Mouse (Mus musculus) left cerebral cortex, adult 11 months (tissue): ENCODE results near the gene Eif6.
"Not testable (repeated sequence)": the region's sequence is repeated elsewhere in the genome, so short reads cannot be mapped to it uniquely, and the experiment has no call there.

Source experiments
- DNase-seq: peaks from one replicate; pipeline ENCODE4 v3.0.0; 2022; ENCODE audit warnings: low spot score

Eif6 gene

DNA sequence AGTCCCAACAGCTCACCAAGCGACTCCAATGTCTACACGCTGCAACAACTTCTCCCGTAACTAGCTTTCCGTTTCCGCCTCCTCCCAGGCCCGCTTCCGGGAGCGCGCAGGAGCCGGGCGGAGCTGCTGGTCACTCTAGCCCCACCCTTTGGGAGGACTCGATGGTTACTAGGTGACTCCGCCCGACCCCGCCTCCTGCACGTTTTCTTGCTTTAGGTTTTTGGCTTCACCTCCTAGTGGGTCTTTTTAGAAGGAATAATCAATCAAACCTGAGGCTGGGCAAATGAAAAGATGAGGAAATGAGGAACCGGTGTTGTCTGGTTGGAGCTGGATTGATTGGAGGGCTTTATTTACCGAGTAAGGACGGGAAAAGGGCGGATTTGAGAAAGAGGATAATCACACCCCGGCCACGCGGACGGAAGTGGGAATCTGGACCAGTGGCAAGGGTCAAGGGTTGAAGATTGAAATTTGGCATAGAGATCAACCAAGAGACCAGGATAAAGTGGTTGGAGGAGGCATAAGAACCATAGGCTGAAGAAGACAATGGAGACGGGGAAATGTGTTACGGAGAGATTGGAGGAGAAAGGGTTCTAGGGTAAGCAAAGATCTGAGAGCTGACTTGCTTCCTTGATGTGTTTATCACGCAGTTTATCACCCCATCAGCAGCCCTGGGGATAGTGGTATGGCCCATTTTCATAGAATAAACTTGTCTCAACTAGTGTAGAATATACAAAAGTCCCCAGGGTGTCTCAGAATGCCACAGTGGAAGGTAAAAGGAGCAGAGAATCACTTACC lies at the start of gene Eif6:
Gene Eif6 (minus strand): TSS at position 296 of the 795 bp plus-strand sequence.
- peak; percentile 66 for DNase-seq

DNA sequence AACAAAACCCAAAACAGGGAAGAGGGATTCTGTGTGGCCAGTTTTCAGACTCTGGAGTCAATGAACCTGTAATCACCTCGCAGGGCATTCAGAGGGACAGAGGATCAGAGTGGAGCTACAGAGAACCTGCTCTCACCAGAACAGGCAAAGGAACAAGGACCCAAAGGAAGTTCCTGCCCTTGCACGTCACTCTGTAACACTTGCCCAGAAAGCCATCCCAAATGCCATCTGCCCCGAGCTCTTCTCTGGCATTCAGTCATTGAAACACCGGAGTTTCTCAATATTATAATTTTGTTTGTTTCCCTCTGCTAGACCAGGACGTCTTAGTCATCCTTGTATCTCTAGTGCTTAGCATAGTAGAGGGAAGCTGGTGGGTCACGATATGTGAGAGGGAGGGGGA lies 46.9 kb upstream of the Eif6 start:
- no peak for DNase-seq

DNA sequence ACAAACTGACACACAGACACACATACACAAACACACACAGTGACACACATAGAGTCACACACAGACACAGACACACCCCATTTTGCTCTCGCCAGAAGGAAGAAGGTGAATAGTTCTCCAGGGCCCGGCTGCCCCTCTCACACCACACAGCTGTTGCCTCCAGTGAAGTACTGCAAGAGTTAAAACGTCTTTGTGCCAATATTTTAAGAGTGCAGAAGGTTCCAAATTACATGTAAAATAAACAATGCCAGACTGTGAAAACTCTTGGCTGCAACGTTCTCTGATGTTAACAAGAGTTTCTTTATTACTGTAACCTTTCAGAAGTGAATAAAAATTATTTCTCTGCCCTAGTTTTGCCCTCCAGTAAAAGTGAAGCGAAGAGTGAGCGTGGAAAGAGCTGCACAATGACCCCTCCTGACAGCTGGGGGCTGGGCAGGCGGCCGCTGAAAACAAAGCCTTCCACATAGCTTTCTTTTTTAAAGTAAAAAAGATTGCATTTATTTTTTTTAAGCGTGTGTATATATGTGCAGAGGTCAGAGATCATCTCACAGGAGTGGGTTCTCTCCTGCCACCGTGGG lies 46.3 kb upstream of the Eif6 start:
- no peak for DNase-seq

DNA sequence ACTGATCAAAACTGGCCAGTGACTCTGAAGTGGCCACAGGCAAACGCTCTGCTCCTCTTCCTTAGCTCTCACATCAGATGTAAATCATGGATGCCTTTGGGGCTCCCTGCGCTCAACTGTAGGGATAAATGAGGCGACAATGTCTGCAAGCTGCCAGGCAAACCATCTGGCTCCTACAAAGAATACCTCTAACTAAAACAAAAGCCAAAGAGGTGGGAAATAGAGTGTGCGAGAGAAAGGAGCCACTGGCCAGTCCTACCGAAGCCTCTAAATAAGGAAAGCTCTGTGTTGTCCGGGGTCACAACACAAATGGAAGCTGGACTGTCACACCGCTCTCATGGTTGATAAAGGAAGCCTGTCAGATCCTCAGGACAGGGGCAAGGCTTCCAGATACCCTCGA lies 45.8 kb upstream of the Eif6 start:
- no peak for DNase-seq

DNA sequence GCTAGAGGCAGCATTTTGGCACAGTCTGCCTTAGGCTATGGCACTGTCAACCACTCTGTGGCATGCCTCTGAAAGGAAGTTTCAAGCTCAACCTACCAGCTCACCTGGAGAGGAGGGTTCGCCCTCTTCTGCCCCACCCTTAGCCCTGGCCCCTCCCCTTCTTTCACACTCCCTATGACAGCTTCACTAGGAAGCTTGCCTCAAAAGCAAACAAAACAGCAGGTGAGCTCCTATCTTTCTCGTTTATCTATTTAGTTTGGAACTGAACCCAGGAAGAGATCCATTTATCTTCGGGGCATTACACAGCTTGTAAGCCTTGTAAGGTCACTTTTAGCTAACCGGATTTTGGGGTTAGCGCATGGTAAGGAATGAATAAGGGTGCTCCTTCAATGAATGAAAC lies 43.0 kb upstream of the Eif6 start:
- DNase-seq = no peak

DNA sequence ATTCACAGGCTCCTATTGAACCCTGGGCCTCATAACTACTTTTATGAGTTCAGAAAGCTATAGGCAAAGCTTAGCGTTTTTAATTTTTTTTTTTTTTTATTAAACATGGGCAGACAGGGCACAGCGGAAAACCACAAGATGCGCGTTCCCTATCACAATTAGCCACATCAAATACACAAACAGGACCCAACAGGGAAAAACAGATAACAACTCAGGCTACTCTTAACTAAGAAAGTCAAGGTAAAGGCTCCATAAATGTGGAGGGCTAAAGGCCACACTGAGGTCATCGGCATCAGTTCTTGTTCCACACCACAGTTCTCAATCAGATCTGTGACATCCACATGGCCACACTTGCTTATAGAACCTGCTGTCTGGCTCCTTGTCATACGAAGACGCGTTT lies 41.6 kb upstream of the Eif6 start:
- DNase-seq = no peak

DNA sequence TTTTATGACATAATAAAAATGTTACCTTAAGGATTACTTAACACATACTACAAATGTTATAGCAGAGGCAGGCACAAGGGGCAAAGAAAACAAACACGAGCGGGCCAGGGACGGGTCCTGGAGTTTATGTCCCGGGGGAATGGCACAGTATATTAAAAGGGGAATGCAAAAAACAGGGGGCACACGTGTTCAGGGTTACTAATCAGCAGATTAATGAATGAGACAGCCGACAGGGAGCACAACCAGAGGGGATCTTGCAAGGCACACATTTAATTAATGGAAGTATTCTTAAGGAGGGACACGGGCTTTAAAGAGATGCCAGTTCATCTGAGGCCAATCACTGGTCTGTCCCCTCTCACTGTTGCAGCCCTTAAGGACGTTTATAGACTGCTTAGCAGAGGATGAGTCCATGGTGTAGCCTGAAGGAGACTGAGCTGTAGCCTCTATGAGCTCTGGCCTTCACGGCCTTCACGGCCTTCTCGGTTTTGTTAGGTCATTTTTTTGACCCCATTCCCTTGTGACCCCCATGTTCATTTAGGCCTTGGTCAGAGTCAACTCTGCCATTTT lies 36.7 kb upstream of the Eif6 start:
- no peak for DNase-seq

DNA sequence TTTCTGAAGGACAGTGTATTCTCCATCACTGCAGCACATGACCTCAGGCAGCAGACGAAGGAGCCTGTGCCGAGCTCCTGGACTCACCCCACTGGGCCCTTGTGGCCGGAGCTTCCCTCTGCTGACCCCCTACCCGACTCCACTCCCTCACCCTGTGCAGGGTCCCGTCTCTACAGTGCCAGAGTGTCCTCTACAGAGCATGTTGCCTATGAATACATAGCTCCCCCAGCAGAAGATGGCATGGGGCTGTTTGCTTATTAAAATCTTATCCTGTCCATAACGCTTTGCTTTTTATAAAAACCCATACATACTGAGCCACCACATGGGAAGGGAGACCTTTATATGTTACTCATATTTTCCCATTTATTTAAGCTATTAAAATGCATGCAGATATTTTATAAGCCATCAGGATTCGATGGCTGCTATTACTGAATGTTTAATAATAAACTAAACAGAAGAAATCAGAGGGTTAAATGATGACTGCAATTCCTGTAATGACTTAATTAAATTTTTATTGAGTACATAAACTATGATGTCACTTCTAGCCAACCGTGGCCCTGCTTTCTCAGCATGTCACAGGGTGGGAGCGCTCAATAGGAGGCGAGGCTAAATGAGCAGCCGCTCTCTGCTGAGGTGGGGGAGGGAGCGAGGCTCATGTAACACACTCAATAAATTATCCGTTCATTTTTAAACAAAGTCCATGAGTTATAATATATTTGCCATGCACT lies 36.0 kb upstream of the Eif6 start:
- DNase-seq = no peak

DNA sequence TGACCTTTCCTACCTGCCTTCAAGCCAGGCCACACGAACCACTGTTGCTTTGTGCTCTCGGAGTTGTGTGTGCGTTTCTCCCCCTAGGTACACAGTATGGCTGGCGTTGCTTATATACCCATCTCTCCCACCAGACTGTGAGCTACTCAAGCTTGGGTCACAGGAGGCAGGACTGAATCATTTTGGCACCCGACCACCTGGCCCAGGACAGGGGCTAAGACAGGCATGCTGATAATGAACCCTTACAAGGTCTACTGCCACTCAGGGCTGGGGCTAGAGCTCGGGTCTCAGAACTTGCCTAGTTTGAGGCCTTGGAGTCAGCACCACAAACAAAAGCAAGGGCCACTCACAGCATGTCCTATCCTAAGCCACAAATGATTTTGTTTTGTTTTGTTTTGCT lies 34.9 kb upstream of the Eif6 start:
- DNase-seq = no peak

DNA sequence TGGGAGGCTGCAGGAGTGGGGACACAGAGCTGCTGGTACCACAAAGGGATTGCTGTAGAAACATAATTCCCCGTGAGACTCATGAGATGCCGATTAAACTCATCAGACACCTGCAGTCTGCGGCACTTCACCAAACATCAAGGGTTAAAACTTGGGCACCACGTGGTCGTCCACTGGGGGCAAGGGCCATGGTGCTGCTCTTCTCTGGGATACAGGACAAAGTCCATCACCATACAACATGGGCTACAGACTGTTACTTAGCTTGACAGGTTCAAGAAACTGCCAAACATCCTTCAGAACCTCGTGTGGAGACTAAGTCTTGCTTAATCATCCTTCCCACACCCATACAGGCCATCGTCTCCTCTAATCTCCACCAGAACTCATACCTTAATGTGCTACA lies 33.4 kb upstream of the Eif6 start:
- no peak for DNase-seq

DNA sequence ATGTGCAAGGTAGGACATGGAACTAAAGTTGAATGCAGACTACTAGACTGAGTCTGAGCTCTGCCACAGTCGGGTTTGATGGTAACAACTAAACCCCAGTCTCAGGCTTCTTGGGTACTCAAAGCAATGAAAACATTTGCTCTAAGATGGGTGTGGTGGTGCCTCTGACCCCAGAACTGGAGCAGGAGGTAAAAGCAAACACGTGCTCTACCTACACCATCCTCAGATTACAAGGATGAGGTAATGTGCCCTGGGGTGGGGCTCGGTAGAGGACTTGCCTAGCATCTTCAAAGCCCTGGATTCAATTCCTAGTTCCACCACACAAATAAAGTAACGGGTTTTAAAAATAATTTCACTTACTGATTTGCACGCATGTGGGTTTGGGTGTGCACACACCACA lies 25.8 kb upstream of the Eif6 start:
- DNase-seq = no peak

DNA sequence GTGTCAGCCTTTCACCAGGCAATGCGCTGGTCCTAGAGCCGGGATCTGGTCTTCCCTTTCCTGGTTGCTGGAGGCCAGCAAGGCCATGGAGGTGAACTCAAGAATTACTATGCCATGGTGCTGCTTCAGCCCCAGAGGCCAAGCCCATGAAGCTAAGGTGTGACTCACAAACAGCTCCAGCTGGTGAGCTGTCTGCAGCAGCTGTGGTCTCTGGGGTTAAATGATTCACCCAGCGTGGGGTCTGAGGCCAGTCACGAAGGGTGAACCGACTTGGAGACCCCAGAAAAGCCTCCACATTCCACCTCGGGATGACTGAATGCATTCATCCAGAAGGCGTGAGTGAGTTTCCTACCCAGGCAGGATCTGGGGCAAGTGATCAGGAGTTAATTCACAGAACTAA lies 23.4 kb upstream of the Eif6 start:
- no peak for DNase-seq

DNA sequence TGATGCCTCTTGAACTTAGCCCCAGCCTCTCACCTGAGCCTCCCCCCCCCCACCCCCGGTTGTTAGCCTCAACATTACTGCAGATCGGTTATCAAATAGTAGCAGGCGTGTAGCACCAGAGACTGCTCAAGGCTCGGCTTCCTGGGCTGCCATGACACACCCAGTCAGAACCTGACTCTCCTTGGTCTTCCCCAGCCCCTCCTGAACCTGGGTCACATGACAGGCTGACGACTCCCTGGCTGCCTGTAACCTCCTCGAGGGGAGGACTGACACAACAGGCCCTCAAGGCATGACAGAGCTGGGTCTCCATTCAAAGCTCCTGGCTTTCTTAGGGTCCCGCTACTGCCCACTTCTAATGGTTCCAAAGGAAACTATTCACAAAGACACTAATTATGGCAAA lies 22.7 kb upstream of the Eif6 start:
- no peak for DNase-seq

DNA sequence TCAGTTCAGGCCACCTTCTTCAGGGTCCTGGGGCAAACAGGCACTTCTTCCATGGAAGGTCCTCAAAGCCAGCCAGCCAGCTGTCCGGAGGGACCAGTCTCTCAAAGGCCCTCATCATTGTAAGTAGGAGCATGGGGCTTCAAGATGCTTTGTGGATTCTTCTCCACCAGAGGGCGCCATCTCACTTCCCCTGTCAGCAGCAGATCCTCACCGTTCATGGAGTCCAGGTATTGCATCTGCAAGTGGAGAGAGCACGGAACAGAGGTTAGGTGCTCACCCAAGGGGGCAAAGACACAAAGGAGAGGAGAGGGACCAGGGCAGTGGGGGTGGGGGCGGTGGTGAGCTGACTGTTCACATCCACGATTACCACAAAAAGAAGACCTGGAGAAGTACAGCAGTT lies 21.6 kb upstream of the Eif6 start:
- peak; percentile 57 for DNase-seq

DNA sequence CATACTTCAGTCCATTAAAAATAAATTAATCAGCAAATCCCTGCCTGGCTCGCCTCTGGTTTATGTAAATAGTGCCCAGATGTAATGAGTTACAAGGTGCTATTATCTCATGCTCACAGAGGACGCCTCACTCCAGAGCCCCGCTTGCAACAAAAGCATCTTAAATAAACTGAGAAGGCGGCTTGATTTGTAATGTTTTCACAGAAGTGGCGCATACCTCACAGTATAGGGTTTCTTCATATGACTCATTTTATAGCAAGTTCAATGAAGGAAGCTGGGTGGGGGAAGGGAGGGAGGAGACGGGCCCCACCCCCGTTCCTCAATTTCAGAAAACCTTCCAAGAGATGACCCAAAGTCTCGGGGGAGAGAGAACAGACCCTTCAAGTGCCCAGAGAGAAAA lies 20.2 kb upstream of the Eif6 start:
- no peak for DNase-seq

DNA sequence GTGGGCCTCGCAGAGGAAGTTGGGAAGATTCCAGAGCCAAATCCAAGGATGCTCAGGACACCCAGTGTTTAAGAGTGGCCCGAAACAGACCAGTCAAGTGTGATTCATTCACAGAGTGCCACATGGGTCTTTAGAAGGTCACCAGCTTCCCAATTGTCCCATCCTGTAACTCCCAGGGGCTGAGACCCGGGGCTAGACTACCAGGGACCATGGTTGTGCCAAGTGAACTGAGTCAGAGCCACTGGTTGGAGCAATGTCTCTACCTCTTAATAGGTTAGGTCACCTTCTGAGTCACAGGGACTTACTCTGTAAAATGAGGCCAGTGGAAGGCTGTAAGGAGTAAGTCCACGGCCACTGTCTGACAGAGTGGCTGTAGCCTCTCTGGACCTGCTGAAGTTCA lies 12.2 kb upstream of the Eif6 start:
- DNase-seq = no peak

DNA sequence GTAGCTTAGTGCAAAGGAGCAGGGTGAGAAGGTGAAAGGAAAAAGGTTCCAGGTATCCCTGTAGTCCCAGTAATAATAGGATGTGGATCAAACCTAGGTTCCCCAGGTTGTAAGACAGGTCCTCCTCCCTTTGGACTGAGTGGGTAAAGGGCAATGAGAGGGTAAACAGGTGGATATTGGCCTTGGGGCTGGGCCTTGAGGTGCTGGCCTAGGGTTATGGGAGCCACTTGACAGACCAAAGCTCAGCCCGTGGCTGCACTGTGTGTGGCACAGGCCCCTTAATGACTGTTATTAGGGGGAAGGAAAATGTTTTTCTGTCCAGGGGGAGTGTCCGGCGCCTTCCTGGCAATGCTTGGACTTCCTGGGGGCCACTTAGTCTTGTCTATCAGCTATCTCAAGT lies 11.2 kb upstream of the Eif6 start:
- no peak for DNase-seq

DNA sequence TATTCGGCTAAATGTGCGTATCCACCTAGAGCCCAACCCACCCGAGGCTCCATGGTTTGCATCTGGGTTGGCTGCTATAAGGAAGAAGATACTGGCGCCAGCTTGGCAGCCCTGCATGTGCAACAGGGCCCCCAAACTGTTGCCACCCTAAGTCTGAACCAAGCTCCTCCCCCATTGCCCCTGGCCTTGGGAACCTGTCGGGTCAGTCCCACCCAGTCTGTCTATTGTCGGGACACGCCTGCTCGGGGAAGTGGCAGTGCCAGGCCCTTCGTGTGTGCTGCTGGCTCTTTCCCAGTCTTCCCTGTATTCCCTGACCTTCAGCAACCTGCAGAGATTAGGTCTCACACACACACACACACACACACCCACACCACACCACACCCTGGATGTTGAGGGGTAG lies 8.0 kb upstream of the Eif6 start, which contains the start of gene Fam83c:
Gene Fam83c (minus strand): TSS at position 123 of the 400 bp plus-strand sequence.
- DNase-seq = no peak

DNA sequence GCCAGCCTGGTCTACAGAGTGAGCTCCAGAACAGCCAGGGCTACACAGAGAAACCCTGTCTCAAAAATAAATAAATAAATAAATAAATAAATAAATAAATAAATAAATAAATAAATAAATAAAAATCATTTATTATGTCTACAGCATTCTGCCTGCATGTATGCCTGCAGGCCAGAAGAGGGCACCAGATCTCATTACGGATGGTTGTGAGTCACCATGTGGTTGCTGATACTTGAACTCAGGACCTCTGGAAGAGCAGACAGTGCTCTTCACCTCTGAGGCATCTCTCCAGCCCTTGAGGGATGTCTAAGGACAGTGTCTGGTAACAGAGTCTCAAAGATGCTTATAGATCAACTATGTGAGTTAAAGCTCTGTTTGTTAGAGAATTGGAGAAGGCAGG lies 5.4 kb upstream of the Eif6 start:
- not testable (repeated sequence) for DNase-seq

DNA sequence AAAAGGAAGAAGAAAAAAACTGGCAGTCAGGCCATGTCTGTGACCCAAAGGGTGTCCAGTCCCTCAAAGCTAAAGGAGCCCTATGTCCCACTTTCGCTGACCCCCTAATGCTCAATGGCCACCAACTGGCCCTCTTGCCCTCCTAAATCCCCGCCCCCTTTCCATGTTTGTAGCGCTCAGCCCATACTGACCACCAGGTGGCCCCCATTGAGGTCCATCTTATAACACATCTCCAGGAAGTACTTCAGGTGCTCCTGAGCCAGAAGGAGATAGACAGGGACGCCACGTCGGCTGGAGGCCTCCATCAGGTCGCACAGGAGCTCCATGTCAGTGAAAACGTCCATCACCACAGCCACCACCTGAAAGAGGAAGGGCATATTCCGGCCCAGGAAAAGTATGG lies 4.6 kb upstream of the Eif6 start:
- no peak for DNase-seq

DNA sequence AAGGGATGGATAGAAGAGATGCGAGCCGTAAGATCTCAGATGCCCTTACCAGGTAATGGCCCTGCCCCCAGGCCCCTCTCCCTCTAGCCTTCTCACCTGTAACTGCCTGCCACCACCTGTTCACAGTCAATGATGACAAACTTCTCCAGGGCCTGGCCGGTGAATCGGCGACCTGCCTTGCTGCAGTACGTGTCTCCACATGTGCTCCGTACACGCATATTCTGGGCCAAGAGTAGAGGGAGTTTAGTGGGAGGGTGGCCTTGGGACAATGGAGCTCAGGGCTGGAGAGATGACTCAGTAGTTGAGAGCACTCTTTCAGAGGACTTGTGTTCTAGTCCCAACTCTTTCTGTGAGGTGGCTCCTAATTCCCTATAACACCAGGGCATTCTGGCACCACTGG lies 4.1 kb upstream of the Eif6 start:
- DNase-seq = no peak

DNA sequence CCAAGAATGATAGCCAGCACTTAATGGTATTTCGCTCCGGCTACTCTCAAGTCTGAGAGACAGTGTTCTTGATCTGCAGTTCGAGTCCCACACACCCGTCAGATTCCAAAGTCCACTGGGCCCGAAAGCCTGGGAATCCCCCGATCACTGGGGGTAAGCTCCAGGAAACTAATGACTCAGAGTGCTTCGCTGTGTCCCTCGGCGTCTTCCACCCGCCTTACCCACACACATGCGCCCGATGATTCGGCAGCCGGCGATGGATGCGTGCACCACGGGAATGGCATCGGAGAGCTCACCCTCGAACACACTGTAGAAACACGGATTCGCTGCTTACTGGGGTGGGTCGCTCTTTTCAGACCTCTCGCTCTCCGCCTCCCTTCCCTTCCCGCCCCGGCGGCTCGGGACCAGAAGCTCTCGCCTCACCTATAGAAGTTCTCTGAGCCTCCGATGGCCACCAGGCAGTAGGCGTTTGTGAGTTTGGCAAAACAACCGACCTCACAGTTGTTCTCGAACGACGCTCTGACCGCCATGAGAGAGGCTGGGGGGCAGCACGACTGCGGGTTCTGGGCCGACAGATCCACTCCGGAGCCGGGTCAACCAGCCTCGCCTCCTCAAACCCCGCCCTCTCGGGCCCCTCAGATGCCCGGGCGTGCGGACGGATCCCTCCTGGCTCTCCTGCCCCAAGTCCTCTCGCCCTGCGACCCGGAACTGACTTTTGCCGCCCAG lies 658 bp downstream of the Eif6 start:
- DNase-seq = no peak
